Mouse (Mus musculus) kidney, adult 18-20 months (tissue): ENCODE data around the gene Nprl3.

Experiments
- DNase-seq: peaks from one replicate; pipeline ENCODE4 v3.0.0; 2021

Gene Nprl3

GRCm38 (mm10) chr11:32194086-32194485 lies 73.4 kb downstream of the Nprl3 start:
- DNase-seq = no peak

- DNase-seq = no peak
Measured at GRCm38 (mm10) chr11:32193156-32193555, 74.4 kb downstream of the Nprl3 start.

GRCm38 (mm10) chr11:32190603-32191110 lies 76.8 kb downstream of the Nprl3 start:
- no peak for DNase-seq

- no peak for DNase-seq
Measured at GRCm38 (mm10) chr11:32190119-32190518, 77.4 kb downstream of the Nprl3 start.

GRCm38 (mm10) chr11:32189434-32189833 lies 78.1 kb downstream of the Nprl3 start:
- no peak for DNase-seq

GRCm38 (mm10) chr11:32188881-32189280 lies 78.6 kb downstream of the Nprl3 start:
- no peak for DNase-seq

- DNase-seq = no peak
Measured at GRCm38 (mm10) chr11:32187256-32187655, 80.3 kb downstream of the Nprl3 start.

- DNase-seq = no peak
Measured at GRCm38 (mm10) chr11:32186031-32186430, 81.5 kb downstream of the Nprl3 start.

- DNase-seq = no peak
Measured at GRCm38 (mm10) chr11:32184469-32184868, 83.0 kb downstream of the Nprl3 start.

- DNase-seq = peak; percentile 81
Measured at GRCm38 (mm10) chr11:32181973-32182868, 85.3 kb downstream of the Nprl3 start.

GRCm38 (mm10) chr11:32181246-32181645 lies 86.3 kb downstream of the Nprl3 start:
- DNase-seq = no peak

GRCm38 (mm10) chr11:32178506-32178905 lies 89.0 kb downstream of the Nprl3 start:
- DNase-seq = no peak
